Mouse (Mus musculus): ENCODE measurements around the gene Lrrc8d.

The Lrrc8d gene

GRCm38 (mm10) chr5:105699141-105700069, at the start of gene Lrrc8d:
Gene Lrrc8d, plus strand, starts transcription at chr5:105699969.
- peak; percentile 88 for DNase-seq (ENCODE audit: low spot score in 2 of 2)

- no peak for DNase-seq (ENCODE audit: low spot score in 2 of 2)
These were observed 48.9 kb upstream of the Lrrc8d start for GRCm38 (mm10) chr5:105650728-105651479.

GRCm38 (mm10) chr5:105651561-105651991, 48.2 kb upstream of the Lrrc8d start:
- no peak for DNase-seq (ENCODE audit: low spot score in 2 of 2)

- peak; percentile 87 to 89 for DNase-seq (ENCODE audit: low spot score in 2 of 2)
These were observed 45.3 kb upstream of the Lrrc8d start for GRCm38 (mm10) chr5:105654237-105655063.

DNA sequence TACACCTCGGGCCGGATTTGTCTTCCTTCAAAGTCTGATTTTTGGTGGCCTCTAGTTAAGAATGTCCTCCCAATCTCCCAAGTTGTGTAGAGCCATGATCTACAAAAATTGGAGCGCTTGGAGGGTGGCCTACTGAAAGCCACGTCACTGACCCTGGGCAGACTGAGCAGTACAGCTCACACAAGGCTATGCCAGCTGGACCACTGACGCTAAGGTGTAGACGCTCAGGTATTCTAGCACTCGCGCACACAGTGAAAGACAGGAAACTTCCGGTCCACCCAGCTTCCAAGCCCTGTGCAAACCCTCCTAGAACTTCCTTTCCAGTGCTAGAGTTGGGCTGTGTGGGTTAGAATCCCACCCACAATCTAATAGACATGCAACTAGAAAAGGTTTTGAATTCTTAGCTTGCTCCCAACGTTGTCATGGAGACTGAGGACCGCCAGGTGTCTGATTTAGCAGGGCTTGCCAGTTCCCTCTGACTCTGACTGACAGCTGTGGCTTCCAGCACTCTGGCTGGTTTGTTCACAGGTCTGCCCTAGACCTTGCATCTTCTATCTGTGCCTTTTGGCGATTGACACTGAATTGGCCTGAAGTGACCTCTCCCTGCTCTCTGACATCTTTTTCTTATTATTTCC, 44.6 kb upstream of the Lrrc8d start:
- DNase-seq (ENCODE audit: low spot score in 2 of 2) = no peak

DNA sequence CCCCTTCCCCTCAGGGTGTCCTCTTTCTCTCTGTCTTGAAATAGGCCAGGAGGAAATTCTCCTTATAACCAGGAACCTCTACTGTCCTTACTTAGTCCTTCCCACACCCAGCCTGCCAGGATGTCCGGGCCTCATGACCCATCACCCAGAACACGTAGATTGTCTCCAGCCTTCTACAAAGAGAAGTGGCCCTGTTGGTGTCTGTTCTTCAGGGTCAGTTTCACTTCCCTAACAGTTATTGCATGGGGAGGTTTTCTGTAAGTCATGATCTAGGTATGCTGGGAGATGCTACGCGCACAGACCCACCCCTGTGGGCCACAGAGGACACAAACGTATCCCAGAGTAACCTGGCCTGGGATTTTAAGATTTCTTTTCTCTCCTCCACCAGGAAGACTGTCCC, 37.9 kb upstream of the Lrrc8d start:
- no peak for DNase-seq (ENCODE audit: low spot score in 2 of 2)

DNA sequence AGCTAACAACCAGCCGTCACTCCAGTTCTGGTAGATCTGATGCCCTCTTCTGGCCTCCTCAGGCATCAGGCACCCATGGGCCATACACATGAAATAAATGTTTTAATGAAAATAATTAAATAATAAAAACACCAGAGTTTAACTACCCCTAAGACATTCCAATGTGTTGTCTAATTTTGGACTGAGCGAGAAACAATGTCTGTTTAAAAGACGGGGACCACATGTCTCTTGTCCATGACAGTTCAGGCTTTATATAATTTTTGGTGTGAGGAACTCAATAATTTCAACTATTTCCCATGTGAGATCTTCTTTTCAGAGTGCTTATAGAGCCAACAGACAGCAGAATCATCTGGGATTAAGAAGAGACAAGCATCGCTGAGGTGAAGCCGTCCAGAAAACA, 32.8 kb upstream of the Lrrc8d start:
- no peak for DNase-seq (ENCODE audit: low spot score in 2 of 2)

DNA sequence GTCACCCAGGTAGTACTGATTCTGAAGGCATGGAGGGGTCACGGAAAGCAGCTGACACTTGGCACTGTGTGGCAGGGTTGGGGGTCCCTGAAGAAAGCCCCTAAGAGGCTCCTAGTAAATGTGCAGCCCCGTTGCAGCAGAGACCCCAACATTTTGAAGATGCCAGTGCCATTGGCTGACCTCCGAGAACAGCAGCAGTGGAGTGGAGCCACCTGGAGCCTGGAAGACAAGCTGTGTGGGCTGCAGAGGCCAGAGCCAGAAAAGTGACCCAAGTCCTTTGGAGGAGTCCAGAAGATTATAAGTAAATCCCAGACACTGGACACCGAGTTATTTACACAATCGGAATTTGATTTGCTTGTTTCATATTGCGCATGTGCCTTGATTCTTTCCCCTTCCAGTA, 32.4 kb upstream of the Lrrc8d start:
- no peak for DNase-seq (ENCODE audit: low spot score in 2 of 2)

DNA sequence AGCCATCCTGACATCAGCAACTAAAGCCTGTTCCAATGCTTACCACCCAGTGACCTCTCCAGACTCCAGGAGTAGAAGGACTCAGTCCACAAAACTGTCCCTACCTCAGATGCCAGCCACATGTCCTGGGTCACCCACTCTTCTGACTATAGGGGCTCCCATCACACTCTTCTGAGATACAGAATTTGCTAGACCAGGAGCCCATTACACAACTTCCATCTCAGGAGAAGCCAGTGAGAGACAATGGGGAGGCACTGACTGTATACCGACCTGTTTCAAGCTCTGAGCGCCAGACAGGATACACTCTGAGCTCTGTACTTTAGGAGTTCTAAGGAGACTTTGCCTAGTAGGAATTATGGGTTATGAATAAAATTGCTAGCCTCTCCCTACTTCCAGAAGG, 30.7 kb upstream of the Lrrc8d start:
- DNase-seq (ENCODE audit: low spot score in 2 of 2) = no peak

- no peak for DNase-seq (ENCODE audit: low spot score in 2 of 2)
These were observed 30.0 kb upstream of the Lrrc8d start for GRCm38 (mm10) chr5:105669508-105670353.

- no peak for DNase-seq (ENCODE audit: low spot score in 2 of 2)
These were observed 27.4 kb upstream of the Lrrc8d start for GRCm38 (mm10) chr5:105672332-105672731.

GRCm38 (mm10) chr5:105675511-105675910, 24.3 kb upstream of the Lrrc8d start:
- DNase-seq (ENCODE audit: low spot score in 2 of 2) = no peak

DNA sequence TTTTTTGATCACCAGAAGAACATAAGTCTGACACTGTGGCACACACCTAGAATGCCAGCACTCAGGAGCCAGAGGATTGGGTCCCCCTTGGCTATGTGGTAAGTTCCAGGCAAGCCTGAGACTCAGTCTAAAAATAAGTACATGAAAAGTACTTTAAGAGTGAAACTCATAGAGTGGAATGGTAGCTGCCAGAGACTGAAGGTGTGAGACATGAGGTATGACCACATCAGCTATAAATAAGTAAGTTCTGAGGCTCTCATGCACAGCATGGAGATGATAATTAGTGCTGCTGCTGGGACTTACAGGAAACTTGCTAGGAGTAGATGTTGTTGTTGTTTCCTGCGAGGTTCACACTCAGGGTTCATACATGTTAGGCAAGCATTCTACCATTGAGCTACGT, 22.7 kb upstream of the Lrrc8d start:
- DNase-seq (ENCODE audit: low spot score in 2 of 2) = no peak

DNA sequence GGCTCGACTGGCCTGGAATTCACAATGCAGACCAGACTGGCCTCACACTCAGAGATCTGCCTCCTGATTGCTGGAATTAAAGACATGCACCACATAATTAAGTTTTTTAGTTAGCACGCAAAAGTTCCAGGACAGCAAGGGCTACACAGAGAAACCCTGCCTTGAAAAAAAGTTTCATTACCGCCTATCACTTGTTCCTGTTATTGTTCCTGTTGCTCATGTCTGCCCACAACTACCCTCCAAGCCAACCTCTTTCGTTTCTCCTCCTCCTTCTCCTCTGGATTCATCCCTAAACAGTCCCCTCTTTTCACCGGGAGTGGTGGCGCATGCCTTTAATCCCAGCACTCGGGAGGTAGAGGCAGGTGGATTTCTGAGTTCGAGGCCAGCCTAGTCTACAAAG, 21.5 kb upstream of the Lrrc8d start:
- no peak for DNase-seq (ENCODE audit: low spot score in 2 of 2)

DNA sequence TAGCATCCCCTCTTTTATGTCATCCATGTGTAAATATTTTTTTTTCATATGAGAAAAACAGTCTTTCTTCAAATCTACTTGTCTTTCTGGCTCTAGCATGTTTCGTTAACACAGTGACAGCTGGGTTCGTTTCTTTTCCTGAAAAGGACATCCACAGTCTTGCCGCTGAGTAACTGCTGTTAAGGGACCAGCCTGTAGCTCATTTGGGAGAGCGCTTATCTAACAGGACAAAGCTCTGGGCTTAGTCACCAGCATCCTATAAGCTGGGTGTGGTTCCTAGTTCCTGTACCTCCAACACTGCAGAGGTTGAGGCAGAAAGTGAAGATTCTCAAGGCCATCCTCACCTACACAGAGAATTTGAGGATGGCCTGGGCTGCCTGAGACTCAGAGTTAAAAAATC, 20.5 kb upstream of the Lrrc8d start:
- DNase-seq (ENCODE audit: low spot score in 2 of 2) = no peak

DNA sequence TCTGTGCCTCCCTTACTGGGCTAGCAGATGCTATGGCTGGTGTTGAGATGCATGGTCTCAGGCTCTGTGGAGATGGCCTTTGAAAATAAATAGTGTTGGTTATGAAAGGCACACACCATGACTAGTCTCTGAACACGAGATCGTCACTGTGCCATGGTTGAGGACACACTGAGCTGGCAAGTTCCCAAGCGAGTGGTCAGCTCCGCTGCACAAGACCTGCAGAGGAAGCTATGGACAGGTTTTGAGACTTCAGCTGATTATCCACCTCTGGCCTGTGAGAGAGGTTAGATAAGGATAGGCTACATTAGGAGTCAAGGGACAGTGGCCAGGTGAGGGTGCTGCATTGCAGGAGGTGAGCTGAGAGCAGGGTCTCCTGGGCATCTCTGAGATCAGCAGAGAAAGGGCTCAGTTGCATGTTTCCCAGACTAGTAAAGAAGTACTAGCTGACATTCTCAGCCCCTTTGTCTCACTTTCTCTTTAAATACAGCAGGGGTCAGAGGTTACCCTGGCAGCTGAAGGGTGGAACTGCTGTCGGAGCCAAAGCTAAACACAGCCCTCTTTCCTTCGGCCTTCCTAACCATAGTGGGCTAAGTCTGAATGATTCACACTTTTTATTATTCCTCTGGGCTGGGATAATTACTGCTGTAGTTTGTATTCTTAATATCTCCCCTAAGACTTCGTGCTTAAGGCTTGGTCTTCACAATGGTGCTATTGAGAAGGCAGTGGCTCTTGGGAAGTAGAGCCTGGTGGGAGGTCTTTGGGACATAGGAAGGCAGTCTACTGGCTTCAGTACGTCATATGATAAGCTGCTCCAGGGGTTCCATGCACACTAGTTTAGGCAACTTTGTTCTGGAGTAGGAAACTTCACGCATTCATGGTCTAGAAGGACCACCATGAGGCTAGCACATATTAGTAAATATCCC, 19.6 kb upstream of the Lrrc8d start:
- no peak for DNase-seq (ENCODE audit: low spot score in 2 of 2)

GRCm38 (mm10) chr5:105682143-105682611, 17.6 kb upstream of the Lrrc8d start:
- DNase-seq (ENCODE audit: low spot score in 2 of 2) = peak; percentile 35 to 59

GRCm38 (mm10) chr5:105683912-105684350, 15.8 kb upstream of the Lrrc8d start:
- no peak for DNase-seq (ENCODE audit: low spot score in 2 of 2)

Data from frontal cortex, postnatal 36 days (tissue).